Mouse (Mus musculus) thymus, adult 2 months (tissue): ENCODE data around the gene Olfr429.

Experiments
- CTCF ChIP-seq: fragments of 200-500 bp; IDR thresholded peaks from 2 replicates; pipeline ENCODE4 v1.5.1; 2012; ENCODE audit warnings: mild to moderate bottlenecking, control low read depth, low read length, moderate library complexity, borderline replicate concordance; ENCODE audit not compliant: control insufficient read depth, poor library complexity, insufficient read depth; ENCODE audit errors: extremely low read depth
- POLR2A ChIP-seq: fragments of 200-500 bp; IDR thresholded peaks from 2 replicates; pipeline ENCODE4 v1.6.1; 2012; ENCODE audit warnings: mild to moderate bottlenecking, low read length, control low read depth, moderate library complexity; ENCODE audit not compliant: control insufficient read depth, poor library complexity, insufficient read depth; ENCODE audit errors: extremely low read depth

DNA sequence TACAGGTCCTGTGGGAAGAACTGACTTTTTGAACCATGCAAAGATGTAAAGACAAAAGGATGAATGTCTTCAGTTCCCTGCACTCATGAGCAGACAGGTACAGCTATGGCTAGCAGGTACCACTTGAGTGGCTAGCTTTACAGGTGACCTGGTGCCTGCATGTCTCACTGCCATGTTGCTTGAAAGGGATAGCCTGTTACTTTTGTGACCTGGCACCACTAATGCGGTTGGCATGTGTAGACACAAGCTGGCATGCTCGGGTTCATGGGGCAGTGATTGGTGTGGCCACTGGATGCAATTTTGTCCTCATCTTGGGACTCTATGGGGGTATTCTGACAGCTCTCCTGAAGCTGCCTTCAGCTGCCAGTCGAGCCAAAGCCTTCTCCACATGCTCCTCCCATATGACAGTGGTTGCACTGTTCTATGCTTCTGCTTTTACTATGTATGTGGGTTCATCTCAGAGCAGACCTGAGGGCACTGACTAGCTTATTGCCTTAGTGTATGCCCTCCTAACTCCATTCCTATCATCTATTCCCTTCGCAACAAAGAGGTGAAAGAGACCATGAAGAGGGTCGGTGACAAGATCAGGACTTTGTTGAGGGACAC, 32.1 kb upstream of the Olfr429 start:
- TF ChIP-seq POLR2A, result no peak
- no peak for TF ChIP-seq CTCF
